Mouse (Mus musculus): ENCODE results near the gene Nup214.

Gene Nup214

DNA sequence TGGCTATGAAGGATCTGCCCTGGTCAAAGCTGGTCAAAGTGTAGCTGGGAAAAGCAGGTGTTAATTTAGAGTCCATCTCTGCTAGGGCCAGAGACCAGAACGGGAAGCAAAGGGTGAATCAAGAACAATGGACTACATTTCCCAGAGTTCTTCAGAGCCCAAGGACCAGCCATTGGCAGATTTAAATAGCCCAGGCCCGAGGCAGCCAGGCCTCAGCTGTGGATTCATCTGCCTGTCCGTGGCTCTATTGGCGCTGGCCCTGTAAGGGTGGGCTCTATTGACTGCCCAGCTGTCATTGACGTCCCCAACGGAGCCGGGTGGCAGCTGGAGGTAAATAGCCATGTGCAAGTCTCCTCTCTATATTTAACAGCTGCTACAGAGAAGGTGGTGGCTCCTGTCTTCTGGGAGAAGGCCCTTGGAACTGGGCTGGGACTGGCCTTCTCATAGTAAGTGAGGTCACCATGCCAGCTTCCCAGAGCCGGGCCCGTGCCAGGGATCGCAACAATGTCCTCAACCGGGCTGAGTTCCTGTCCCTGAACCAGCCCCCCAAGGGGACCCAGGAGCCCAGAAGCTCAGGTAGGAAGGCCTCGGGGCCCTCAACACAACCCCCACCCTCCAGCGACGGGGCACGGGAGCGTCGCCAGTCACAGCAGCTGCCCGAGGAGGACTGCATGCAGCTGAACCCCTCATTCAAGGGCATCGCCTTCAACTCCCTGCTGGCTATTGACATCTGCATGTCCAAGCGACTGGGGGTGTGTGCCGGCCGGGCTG is 121.3 kb downstream of the Nup214 start, which contains the start of gene Plpp7:
Gene Plpp7, plus strand, starts transcription at position 178 of the 771 bp plus-strand sequence.
- peak; percentile 94 for DNase-seq (ENCODE audit: low read depth, low spot score)

DNA sequence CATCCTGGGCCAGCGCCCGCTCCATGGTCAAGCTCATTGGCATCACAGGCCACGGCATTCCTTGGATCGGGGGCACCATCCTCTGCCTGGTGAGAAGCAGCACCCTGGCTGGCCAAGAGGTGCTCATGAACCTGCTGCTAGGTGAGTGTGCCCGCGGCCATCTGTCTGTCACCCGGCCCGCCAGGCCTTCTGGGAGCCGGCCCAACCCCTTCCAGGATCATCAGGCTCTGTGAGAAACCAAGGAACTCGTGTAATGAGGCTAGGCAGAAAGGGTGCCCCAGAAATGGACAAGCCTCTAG is 121.8 kb downstream of the Nup214 start:
- DNase-seq (ENCODE audit: low read depth, low spot score) = peak; percentile 58

DNA sequence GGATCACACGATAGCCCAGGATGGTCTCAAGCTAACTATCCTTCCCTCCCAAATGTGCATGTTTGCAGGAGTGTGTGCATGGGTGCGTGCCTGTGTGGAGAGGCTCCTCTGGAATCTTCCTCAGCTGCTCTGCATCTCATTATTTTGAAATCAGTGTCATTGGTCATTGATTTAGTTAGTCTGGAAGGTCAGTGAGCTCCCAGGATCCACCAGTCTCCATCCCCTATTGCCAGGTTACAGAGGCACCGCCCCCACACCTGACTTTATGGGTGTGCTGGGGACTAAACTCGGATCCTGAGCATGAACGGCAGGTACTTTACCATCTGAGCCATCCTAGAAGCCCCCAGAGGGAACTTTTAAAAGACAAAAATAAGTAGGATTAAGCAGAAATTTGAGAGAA is 128.7 kb downstream of the Nup214 start:
- no peak for DNase-seq (ENCODE audit: low read depth, low spot score)

DNA sequence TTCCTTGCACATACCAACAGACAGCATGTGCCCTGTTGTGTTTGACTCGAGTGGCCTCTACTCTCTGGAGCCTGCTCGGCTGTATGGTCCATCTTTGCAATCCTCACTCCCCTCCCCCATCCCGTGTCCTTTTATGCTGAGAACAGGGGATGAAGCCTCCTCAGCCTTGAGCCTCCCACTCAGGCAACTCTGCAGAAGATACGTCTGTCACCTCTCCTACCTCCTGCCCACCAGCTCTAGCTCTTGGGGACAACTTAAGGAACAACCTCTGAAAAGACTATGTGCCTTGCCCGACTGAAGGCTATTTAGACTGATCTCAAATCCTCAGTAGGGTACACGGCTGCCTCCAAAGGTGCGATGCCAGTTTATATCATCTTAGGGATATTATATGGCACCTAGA is 129.3 kb downstream of the Nup214 start:
- no peak for DNase-seq (ENCODE audit: low read depth, low spot score)
